Mouse (Mus musculus) ES-CJ7 (cell line): ENCODE results near the gene Ptp4a2.
A peak's percentile ranks its signal among the peaks of the same experiment; 100 is the strongest.

ENCODE experiments used
- DNase-seq: peaks from one replicate; pipeline ENCODE4 v3.0.0; 2011; ENCODE audit warnings: low read depth, low spot score

Ptp4a2 gene

GRCm38 (mm10) chr4:129797985-129798384 is 13.0 kb upstream of the Ptp4a2 start:
- DNase-seq: no peak

- DNase-seq: peak; percentile 64
Observed at GRCm38 (mm10) chr4:129803368-129803767, 7.7 kb upstream of the Ptp4a2 start.

GRCm38 (mm10) chr4:129805059-129805458 is 6.0 kb upstream of the Ptp4a2 start:
- DNase-seq: no peak

- DNase-seq: no peak
Observed at GRCm38 (mm10) chr4:129811605-129812468, 818 bp downstream of the Ptp4a2 start.

- no peak for DNase-seq
Observed at GRCm38 (mm10) chr4:129817591-129817990, 6.6 kb downstream of the Ptp4a2 start.

- DNase-seq: no peak
Observed at GRCm38 (mm10) chr4:129818506-129819195, 7.6 kb downstream of the Ptp4a2 start.

- peak; percentile 98 for DNase-seq
Observed at GRCm38 (mm10) chr4:129819712-129820336, 8.8 kb downstream of the Ptp4a2 start.

- peak; percentile 60 for DNase-seq
Observed at GRCm38 (mm10) chr4:129820417-129821086, 9.5 kb downstream of the Ptp4a2 start.

- no peak for DNase-seq
Observed at GRCm38 (mm10) chr4:129821087-129821616, 10.1 kb downstream of the Ptp4a2 start.

GRCm38 (mm10) chr4:129822324-129822723 is 11.3 kb downstream of the Ptp4a2 start:
- no peak for DNase-seq

GRCm38 (mm10) chr4:129823216-129823810 is 12.3 kb downstream of the Ptp4a2 start:
- DNase-seq: no peak

GRCm38 (mm10) chr4:129827611-129828010 is 16.6 kb downstream of the Ptp4a2 start:
- no peak for DNase-seq

GRCm38 (mm10) chr4:129828081-129828480 is 17.1 kb downstream of the Ptp4a2 start:
- no peak for DNase-seq

- DNase-seq: no peak
Observed at GRCm38 (mm10) chr4:129829799-129830198, 18.8 kb downstream of the Ptp4a2 start.

- DNase-seq: no peak
Observed at GRCm38 (mm10) chr4:129830343-129830944, 19.4 kb downstream of the Ptp4a2 start.

GRCm38 (mm10) chr4:129834581-129834980 is 23.6 kb downstream of the Ptp4a2 start:
- DNase-seq: no peak

GRCm38 (mm10) chr4:129835296-129835695 is 24.3 kb downstream of the Ptp4a2 start:
- DNase-seq: peak; percentile 79

GRCm38 (mm10) chr4:129839866-129840555 is 29.0 kb downstream of the Ptp4a2 start:
- DNase-seq: no peak

GRCm38 (mm10) chr4:129846823-129847222 is 35.8 kb downstream of the Ptp4a2 start:
- peak; percentile 42 for DNase-seq

- peak; percentile 53 for DNase-seq
Observed at GRCm38 (mm10) chr4:129850491-129850890, 39.5 kb downstream of the Ptp4a2 start.
